Mouse (Mus musculus) kidney, adult 2 months (tissue): Measurements from ENCODE around the gene Aire.

Experiments used
- CTCF ChIP-seq: fragments of 200-500 bp; conservative IDR thresholded peaks from 2 replicates; pipeline ENCODE4 v1.5.1; 2011; ENCODE audit warnings: low read depth, mild to moderate bottlenecking, control low read depth, low read length, moderate library complexity, mixed read lengths; ENCODE audit not compliant: insufficient read depth, insufficient read length
- POLR2A ChIP-seq: fragments of 200-500 bp; IDR thresholded peaks from one replicate; pipeline ENCODE4 v1.6.1; 2011; ENCODE audit warnings: low read depth, low read length, control low read depth

GRCm38 (mm10) chr10:78010335-78010734 is 33.1 kb downstream of the Aire start:
- TF ChIP-seq CTCF (no peak), POLR2A (no peak)
